Mouse (Mus musculus) liver, embryonic 16.5 days (tissue): ENCODE data around the gene Dazl. TPM values are rescaled to one million over a fixed set of nuclear protein-coding genes. Genes with fewer than 3 reads are reported as not detected.

ENCODE experiments used
- ATAC-seq: fragments of 200-750 bp; cut with Nextera tagmentation; 2 replicates; pipeline ENCODE4 v1.8.0; 2017; ENCODE audit warnings: low read depth, mild to moderate bottlenecking, moderate number of reproducible peaks, moderate library complexity
- H3K27ac ChIP-seq: fragments of 300-500 bp; sonication (generic); 2 replicates; pipeline ENCODE4 v1.5.1; 2014; ENCODE audit warnings: mild to moderate bottlenecking, low read length
- H3K27me3 ChIP-seq: fragments of 300-500 bp; sonication (generic); 2 replicates; pipeline ENCODE4 v1.6.1; 2014; ENCODE audit warnings: low read depth, low read length, mixed read lengths; ENCODE audit not compliant: control insufficient read depth, insufficient read depth
- H3K36me3 ChIP-seq: fragments of 300-500 bp; sonication (generic); 2 replicates; pipeline ENCODE4 v1.6.1; 2014; ENCODE audit warnings: mild to moderate bottlenecking; ENCODE audit not compliant: control insufficient read depth, insufficient read depth
- H3K4me1 ChIP-seq: fragments of 300-500 bp; sonication (generic); 2 replicates; pipeline ENCODE4 v1.6.1; 2014; ENCODE audit warnings: low read depth, low read length, mixed read lengths; ENCODE audit not compliant: control insufficient read depth
- H3K4me2 ChIP-seq: fragments of 300-500 bp; sonication (generic); 2 replicates; pipeline ENCODE4 v1.6.1; 2014; ENCODE audit warnings: low read depth, low read length, mixed read lengths
- H3K4me3 ChIP-seq: fragments of 300-500 bp; sonication (generic); 2 replicates; pipeline ENCODE4 v1.5.1; 2014; ENCODE audit warnings: low read depth, mild to moderate bottlenecking, low read length
- H3K9ac ChIP-seq: fragments of 300-500 bp; sonication (generic); 2 replicates; pipeline ENCODE4 v1.6.1; 2014; ENCODE audit warnings: low read depth, low read length
- H3K9me3 ChIP-seq: fragments of 300-500 bp; sonication (generic); replicated peaks from 2 replicates; pipeline ENCODE4 v1.6.1; 2016; ENCODE audit warnings: low read length; ENCODE audit not compliant: control insufficient read depth
- WGBS: fragments of 180-500 bp; shearing (Covaris S2); extraction: QIAGEN DNeasy Blood & Tissue Kit; methylation state at CpG from one replicate; pipeline ENCODE4 v1.1.7; 2014; ENCODE audit not compliant: insufficient replicate concordance; 5-methylcytosine and 5-hydroxymethylcytosine counted together
- polyA plus RNA-seq: library from polyadenylated mRNA; unstranded; fragments of >200 nt; fragmentation: Nextera tagmentation; extraction: Ambion mirVana; gene quantifications from 2 replicates; pipeline ENCODE4 v1.2.1, GENCODE M21; 2015

Gene Dazl
- polyA plus RNA-seq: 0.06 and 0.07 TPM in 2 replicates

- H3K27ac ChIP-seq: peak within 1 kb of the TSS; percentile 33
- peaks cover 3% of the 10 kb centered on the region for H3K4me1 ChIP-seq
These were observed at the start of gene Dazl for GRCm38 (mm10) chr17:50293241-50293731. TSS of gene Dazl (minus strand) at chr17:50293636.

DNA sequence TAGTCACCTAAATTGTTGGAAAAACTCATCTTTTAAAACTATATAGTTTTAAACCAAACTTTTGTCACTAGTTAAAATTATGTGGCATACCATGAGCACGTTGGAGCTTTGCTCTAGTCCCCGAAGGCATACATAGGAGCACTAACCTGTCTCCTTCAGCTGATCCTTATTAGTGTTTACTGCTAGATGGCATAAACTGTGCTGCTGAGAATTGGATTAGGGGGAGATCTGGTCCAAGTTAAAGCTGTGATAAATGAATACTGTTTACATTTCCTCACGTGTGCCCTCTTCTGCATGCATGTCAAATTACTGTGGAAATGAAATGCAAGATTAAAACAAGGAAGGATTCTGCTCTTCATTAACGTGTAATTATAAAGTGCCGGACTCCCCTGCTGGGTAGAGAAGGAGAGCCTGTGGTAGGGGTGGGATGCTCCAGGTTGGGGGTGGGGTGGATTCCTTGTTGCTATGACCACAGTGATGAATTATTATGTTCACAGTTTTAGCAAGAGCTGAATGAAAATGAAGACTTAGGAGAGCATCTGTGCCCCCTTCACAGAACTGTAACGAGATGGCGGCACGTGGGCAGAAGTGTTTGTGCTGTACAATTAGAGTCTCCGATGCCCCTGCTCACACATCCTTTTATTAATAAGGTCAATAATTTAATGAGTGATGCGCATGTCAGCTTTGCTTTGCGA, 48.6 kb upstream of the Dazl start:
- Histone ChIP-seq H3K9ac (no peak overlapping the region), H3K4me3 (no peak overlapping the region), H3K27ac (no peak overlapping the region), H3K9me3 (no peaks in the 10 kb centered on the region), H3K4me1 (no peaks in the 10 kb centered on the region; the same call in 1 of the 2 replicates), H3K4me2 (no peak overlapping the region), H3K27me3 (no peaks in the 10 kb centered on the region), H3K36me3 (no peaks in the 10 kb centered on the region)
- 74% methylated on average over 11 of the region's 11 CpGs for WGBS
- ATAC-seq: no peak

More at GRCm38 (mm10) chr17:50293241-50293731, at the start of gene Dazl:
- Histone ChIP-seq H3K36me3 (no peaks in the 10 kb centered on the region), H3K9me3 (peaks cover 9% of the 10 kb centered on the region), H3K4me3 (peak within 1 kb of the TSS; percentile 62), H3K9ac (peak within 1 kb of the TSS; percentile 59), H3K27me3 (no peaks in the 10 kb centered on the region), H3K4me2 (peak within 1 kb of the TSS; percentile 80)
- ATAC-seq: no peak
- 93% methylated on average over 43 of the region's 43 CpGs for WGBS

- no peak for ATAC-seq
- no peak overlapping the region for H3K4me3 ChIP-seq
- H3K9me3 ChIP-seq: no peaks in the 10 kb centered on the region
- H3K27me3 ChIP-seq: no peaks in the 10 kb centered on the region
- H3K4me2 ChIP-seq: no peak overlapping the region
- WGBS: 74% methylated on average over 7 of the region's 7 CpGs
- H3K36me3 ChIP-seq: no peaks in the 10 kb centered on the region
- H3K9ac ChIP-seq: no peak overlapping the region
- H3K4me1 ChIP-seq: no peaks in the 10 kb centered on the region
- no peak overlapping the region for H3K27ac ChIP-seq
These were observed 45.5 kb upstream of the Dazl start for GRCm38 (mm10) chr17:50338901-50339300.

- Histone ChIP-seq H3K9ac (no peak overlapping the region), H3K4me2 (no peak overlapping the region), H3K27me3 (no peaks in the 10 kb centered on the region), H3K4me3 (no peak overlapping the region), H3K27ac (no peak overlapping the region), H3K9me3 (no peaks in the 10 kb centered on the region), H3K4me1 (peaks cover 8% of the 10 kb centered on the region), H3K36me3 (no peaks in the 10 kb centered on the region)
- ATAC-seq: no peak
- WGBS: 62% methylated on average over 2 of the region's 2 CpGs
These were observed 42.3 kb upstream of the Dazl start for GRCm38 (mm10) chr17:50335776-50336175.

GRCm38 (mm10) chr17:50334694-50335093, 41.3 kb upstream of the Dazl start:
- Histone ChIP-seq H3K27me3 (no peaks in the 10 kb centered on the region), H3K27ac (no peak overlapping the region), H3K36me3 (no peaks in the 10 kb centered on the region), H3K9ac (no peak overlapping the region), H3K4me2 (no peak overlapping the region), H3K9me3 (no peaks in the 10 kb centered on the region), H3K4me1 (peaks cover 8% of the 10 kb centered on the region), H3K4me3 (no peak overlapping the region)
- WGBS: 47% methylated on average over 5 of the region's 5 CpGs
- no peak for ATAC-seq

GRCm38 (mm10) chr17:50332012-50332300, 38.5 kb upstream of the Dazl start:
- H3K36me3 ChIP-seq: no peaks in the 10 kb centered on the region
- H3K9ac ChIP-seq: no peak overlapping the region
- H3K27ac ChIP-seq: no peak overlapping the region
- H3K9me3 ChIP-seq: no peaks in the 10 kb centered on the region
- peaks cover 8% of the 10 kb centered on the region for H3K4me1 ChIP-seq
- H3K27me3 ChIP-seq: no peaks in the 10 kb centered on the region
- 11% methylated on average over 7 of the region's 7 CpGs for WGBS
- ATAC-seq: no peak
- 0 out of 2 replicates have a peak overlapping the region, but pooled peaks have one; percentile 21 for H3K4me3 ChIP-seq
- peak overlapping the region; percentile 26 for H3K4me2 ChIP-seq

DNA sequence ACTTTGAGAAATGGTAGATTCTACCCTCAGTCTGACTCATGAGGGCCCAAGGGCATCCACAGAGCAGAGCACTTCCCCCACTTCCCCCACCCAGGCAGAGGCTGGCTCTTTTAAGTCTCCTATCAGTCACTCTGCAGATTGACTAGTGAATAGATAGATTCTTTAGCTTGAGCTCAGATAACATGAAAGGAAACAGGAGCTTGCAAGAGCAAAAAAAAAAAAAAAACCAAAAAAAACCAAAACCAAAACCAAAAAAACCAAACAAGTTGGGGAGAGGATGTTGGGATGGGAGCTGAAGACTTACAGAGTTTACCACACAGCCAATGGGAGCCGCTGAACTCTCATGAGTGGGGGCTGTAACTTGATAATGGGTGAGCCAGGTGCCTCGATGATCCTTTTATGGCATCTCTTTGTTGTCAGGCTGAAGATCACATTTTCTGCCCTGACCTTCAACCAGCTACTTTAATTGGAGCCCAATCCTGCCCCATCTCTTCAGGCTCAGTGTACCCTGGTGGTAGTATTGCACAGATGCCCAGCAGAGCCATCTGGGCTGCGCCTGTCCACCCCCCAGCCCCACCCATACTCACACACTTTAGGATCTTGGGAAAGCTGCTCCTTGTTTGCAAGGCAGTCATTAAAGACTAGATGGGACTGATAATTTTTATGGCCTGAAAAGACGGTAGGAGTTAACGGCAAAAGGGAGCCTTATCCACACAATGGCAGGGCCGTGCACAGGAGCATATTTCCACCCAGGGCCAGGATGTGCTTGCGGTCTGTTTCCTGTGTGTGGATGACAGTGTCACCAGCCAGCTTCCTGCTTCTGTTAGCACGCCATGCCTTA, 38.0 kb upstream of the Dazl start:
- Histone ChIP-seq H3K27ac (peak overlapping the region; percentile 44; the same call in 1 of the 2 replicates), H3K36me3 (no peaks in the 10 kb centered on the region), H3K9me3 (no peaks in the 10 kb centered on the region), H3K4me2 (peak overlapping the region; percentile 26), H3K27me3 (no peaks in the 10 kb centered on the region), H3K4me3 (peak overlapping the region; percentile 21; the same call in 1 of the 2 replicates), H3K9ac (no peak overlapping the region), H3K4me1 (peaks cover 8% of the 10 kb centered on the region)
- peak; percentile 45; the same call in 1 of the 2 replicates for ATAC-seq
- WGBS: 17% methylated on average over 8 of the region's 8 CpGs

DNA sequence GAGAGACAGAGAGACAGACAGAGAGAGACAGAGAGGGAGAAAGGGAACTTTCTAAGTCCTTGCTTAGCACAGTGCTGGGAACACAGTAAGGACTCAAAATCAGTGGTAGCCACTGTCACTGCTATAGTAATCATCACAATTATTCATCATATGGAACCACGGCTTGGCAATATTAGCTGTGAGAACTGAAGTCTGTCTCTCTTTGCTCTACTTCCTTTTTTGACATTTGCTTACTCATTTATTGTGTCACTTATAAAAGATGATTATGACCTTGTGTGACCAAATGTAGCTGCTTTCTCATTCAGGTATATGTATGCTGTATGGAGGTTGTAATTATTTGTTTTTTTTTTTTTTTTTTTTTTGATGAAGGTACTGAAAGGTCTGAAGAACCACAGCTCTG, 36.8 kb upstream of the Dazl start:
- Histone ChIP-seq H3K9ac (no peak overlapping the region), H3K9me3 (no peaks in the 10 kb centered on the region), H3K27ac (no peak overlapping the region), H3K4me2 (no peak overlapping the region), H3K4me1 (peaks cover 8% of the 10 kb centered on the region), H3K36me3 (no peaks in the 10 kb centered on the region), H3K4me3 (no peak overlapping the region), H3K27me3 (no peaks in the 10 kb centered on the region)
- WGBS: 49% methylated on average over 1 of the region's 1 CpGs
- ATAC-seq: no peak

DNA sequence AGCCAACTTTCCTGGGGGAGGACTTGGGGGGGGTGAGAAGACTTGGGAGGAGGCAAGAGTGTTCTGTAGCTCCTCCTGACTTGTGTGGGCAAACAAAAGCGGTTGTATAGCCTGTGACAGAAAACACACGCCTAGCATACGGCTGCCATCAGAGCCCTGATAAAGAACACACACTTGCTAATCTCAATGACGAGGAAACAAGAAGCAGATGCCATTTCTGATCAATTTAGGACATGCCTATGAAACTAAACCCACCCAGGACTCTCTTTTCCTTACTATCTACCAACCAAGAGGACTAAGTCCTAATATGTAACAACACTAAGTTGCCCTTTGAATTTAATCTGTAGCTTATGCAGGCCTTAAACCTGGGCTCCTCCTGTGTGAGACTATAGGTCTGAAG, 31.2 kb upstream of the Dazl start:
- Histone ChIP-seq H3K27ac (no peak overlapping the region), H3K4me3 (no peak overlapping the region), H3K9ac (no peak overlapping the region), H3K4me2 (no peak overlapping the region), H3K36me3 (no peaks in the 10 kb centered on the region), H3K4me1 (peaks cover 6% of the 10 kb centered on the region; the same call in 1 of the 2 replicates), H3K9me3 (no peaks in the 10 kb centered on the region), H3K27me3 (no peaks in the 10 kb centered on the region)
- 22% methylated on average over 4 of the region's 4 CpGs for WGBS
- ATAC-seq: peak; percentile 60
